Mouse (Mus musculus) mature B cell (primary cell): ENCODE measurements around the gene Krt32.

Source experiments
- in situ Hi-C: fragments of 300-500 bp; cut with MboI; formaldehyde crosslinking; loops from 2 replicates; pipeline ENCODE4 v1.14.3; 2019

The Krt32 gene

GRCm38 (mm10) chr11:100087861-100088260, at the start of gene Krt32:
Gene Krt32, minus strand, starts transcription at chr11:100088226.
- in situ Hi-C loops = no loop called here

- in situ Hi-C loops = no loop called here
These were observed 49.7 kb upstream of the Krt32 start for GRCm38 (mm10) chr11:100137693-100138092.

GRCm38 (mm10) chr11:100136559-100136958, 48.5 kb upstream of the Krt32 start:
- in situ Hi-C loops = no loop called here

GRCm38 (mm10) chr11:100135731-100136130, 47.7 kb upstream of the Krt32 start, which contains the start of gene Krt15:
Gene Krt15, minus strand, starts transcription at chr11:100135928.
- in situ Hi-C loops = no loop called here

GRCm38 (mm10) chr11:100124901-100125300, 36.9 kb upstream of the Krt32 start:
- in situ Hi-C loops = no loop called here

GRCm38 (mm10) chr11:100121466-100121865, 33.4 kb upstream of the Krt32 start, which contains the start of gene Krt13:
Gene Krt13, minus strand, starts transcription at chr11:100121566.
- in situ Hi-C loops = no loop called here

- in situ Hi-C loops = no loop called here
These were observed 32.3 kb upstream of the Krt32 start for GRCm38 (mm10) chr11:100120331-100120730.

GRCm38 (mm10) chr11:100113742-100114029, 25.7 kb upstream of the Krt32 start:
- in situ Hi-C loops = no loop called here

GRCm38 (mm10) chr11:100112935-100113741, 25.1 kb upstream of the Krt32 start:
- in situ Hi-C loops = no loop called here

- in situ Hi-C loops = no loop called here
These were observed 17.6 kb upstream of the Krt32 start, which contains the start of gene Krt36 for GRCm38 (mm10) chr11:100105576-100106122. Gene Krt36, minus strand, starts transcription at chr11:100105626.

- in situ Hi-C loops = no loop called here
These were observed 14.8 kb upstream of the Krt32 start for GRCm38 (mm10) chr11:100102693-100103429.

GRCm38 (mm10) chr11:100100391-100100790, 12.4 kb upstream of the Krt32 start:
- in situ Hi-C loops = no loop called here

GRCm38 (mm10) chr11:100097819-100098218, 9.8 kb upstream of the Krt32 start:
- in situ Hi-C loops = no loop called here

- in situ Hi-C loops = no loop called here
These were observed 8.1 kb upstream of the Krt32 start, which contains the start of gene Krt35 for GRCm38 (mm10) chr11:100096141-100096540. Gene Krt35, minus strand, starts transcription at chr11:100096241.

- in situ Hi-C loops = no loop called here
These were observed 476 bp upstream of the Krt32 start for GRCm38 (mm10) chr11:100088378-100089025.

- in situ Hi-C loops = no loop called here
These were observed 14.2 kb downstream of the Krt32 start for GRCm38 (mm10) chr11:100073873-100074272.

GRCm38 (mm10) chr11:100067293-100068036, 20.6 kb downstream of the Krt32 start:
- in situ Hi-C loops = no loop called here

- in situ Hi-C loops = no loop called here
These were observed 21.6 kb downstream of the Krt32 start for GRCm38 (mm10) chr11:100066236-100067010.

- in situ Hi-C loops = no loop called here
These were observed 29.2 kb downstream of the Krt32 start for GRCm38 (mm10) chr11:100058875-100059274.
